Mouse (Mus musculus) thymus, adult 18-20 months (tissue): ENCODE data around the gene Sf3a3.

ENCODE experiments used
- DNase-seq, 2 experiments: peaks; one replicate each; pipeline ENCODE4 v3.0.0; 2022; ENCODE audit warnings: mixed read lengths in 2 of 2

Sf3a3 gene

DNA sequence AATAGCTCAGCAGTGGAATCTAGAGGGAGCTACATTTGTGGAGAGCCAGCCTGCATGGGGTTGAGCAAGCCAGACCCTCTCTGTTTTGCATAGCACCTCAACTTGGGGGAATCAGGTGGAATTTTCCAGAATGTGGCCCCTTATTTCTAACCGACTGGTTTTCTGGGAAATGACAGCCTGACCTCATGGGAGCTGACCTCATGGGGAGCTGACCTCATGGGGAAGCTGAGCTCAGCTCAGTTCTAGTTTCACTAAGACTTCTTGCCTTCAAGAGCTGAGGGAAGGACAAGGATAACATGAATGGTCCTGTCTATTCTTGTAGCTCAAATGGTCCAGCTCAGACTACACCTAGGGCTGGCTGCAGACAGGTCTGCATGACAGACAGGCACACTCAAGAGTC, 24.2 kb downstream of the Sf3a3 start:
- no peak for DNase-seq

DNA sequence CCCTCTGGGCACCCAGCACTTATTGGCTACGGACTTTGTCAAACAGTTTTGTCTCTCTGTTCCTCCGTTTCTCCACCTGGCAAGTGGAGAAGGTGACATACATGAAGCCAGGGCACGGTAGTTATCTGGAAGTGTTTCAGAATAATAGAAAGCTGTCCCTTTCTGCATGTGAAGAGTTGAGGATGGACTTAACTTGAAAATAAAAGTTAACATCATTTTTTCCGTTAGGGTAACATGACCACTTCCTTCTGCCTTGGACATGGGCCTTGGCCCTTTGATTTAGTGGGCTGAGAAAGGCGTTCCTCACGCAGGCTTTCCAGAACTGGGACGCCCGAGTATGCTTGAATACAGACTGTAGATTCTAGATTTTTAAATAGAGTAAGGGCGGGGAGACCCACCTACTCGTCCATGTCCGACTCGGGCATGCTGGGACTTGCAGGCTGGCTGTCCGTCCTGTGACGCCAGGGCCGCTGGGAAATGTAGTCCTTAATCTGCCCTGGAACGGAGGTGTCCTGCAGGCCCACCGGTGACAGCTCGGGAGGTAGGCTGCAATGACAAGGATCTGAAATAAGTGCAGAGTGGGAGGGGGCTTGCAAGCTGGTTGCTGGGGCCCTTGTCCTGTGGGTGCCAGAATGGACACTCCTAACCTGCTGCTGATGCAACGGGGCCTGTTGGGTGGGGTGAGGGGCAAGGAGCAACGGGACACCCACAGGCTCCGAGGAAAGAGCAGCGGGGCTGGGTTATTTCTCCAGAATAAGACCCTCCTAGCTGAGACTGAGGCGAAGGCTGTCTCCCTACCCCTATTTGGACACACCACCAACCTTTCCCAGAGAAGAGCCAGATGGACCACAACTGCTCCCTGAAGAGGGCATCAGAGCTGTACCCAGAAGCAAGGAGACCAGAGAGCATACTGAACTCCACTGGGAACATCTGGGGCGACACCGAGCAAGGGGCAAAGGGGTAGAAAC, 27.1 kb downstream of the Sf3a3 start, which contains the start of gene Inpp5b:
Gene Inpp5b (plus strand): TSS at position 475 of the 968 bp plus-strand sequence.
- DNase-seq = peak; percentile 73 to 76

DNA sequence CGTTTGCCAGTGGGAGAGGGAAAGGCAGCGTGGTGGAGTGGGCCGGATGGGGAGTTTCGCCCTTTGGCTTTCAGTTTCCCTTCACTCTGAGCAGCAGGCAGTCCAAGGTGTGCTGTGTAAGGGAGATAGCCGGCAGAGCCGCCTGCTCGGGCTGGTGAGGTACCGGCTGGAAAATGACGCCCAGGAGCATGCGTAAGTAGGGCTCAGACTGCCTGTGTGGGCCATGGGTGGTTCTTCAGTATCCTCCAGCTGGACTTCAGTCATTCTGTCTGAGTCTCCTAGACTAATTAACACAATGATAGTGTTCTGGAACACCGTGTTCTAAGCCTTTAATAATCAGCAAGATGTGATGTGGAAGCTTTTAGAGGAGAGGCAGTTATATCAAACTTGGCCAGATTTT, 28.3 kb downstream of the Sf3a3 start:
- no peak for DNase-seq

DNA sequence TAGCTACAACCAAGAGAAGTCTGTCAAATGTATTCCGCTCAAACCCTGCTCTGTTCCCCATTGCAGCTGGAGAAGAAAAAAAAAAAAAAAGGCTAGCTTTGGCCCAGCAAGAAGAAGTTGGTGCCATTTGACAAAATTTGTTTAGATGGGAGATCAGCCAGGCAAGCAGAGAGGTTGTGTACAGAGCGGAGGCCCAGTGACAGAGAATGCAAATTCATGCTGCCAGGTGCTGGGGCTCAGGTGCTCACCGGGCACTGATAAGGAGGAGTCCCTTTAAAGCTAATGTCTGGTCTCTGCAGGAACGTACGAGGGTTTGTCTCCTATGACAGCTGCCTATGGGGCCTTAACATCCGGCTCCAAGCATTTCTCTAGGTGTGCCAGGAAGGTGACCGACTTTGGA, 32.0 kb downstream of the Sf3a3 start:
- DNase-seq = no peak

DNA sequence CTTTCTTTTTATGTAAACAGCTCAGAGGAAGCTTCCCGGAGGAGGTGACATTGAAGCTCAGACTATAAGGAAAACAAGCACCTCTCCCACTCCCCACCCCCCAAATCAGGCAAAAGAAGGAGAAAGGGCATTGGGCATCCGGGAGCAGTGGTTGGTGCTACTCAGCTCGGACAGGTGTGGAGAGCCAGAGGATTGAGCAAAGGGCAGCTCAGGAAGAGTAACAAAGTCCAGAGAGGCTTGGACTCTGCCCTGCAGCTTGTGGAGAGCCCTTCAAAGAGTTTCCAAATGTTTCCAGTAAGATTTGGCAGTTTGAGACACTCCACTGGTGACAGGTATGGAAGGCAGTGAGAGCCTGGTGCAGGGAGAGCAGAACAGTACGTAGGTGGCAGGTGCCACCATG, 33.3 kb downstream of the Sf3a3 start:
- no peak for DNase-seq

DNA sequence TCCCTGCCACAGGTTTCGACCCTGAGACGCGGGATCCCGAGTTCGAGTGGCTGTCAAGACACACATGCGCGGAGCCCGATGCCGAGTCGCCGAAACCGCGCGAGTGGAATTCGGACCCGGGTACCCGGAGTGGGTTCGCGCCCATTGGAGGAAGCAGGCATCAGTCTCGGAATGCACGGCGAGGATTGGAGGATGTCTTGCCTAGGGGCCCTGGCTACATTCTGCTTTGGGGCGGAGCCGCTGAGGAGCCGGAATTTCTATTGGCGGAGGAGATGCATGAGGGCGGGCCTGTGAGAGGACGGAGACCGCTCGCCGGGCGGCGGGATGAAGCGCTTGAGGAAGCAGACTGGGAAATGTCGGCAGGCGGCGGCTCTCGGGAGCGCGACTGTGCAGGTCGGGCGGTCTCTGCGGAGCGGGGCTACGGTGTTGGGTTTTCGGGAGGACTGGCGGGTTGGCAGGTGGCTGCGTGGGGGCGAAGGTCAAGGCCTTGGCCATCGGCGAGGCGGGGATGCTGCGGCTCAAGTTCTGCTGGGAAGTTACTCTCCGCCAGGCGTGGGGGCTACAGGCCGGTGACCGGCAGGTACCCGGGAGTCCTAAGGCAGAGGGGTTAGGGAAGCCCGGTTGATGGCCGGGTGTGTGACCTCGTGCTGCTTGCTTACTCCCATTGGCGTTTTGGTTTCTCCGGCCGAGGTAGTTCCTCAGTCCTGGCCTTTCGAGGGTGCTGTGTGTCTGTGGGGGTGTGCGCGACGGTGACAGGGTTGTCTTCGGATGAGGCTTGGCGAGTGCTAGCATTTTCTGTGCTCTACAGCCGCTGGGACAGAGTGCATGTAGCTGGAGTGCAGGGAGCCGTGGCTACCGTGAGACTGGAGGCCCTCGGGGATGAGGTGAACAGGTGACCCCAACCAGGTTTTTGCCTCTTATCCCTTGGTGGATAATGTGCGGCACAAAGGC, 37.0 kb downstream of the Sf3a3 start:
- DNase-seq = peak; percentile 98 to 99

DNA sequence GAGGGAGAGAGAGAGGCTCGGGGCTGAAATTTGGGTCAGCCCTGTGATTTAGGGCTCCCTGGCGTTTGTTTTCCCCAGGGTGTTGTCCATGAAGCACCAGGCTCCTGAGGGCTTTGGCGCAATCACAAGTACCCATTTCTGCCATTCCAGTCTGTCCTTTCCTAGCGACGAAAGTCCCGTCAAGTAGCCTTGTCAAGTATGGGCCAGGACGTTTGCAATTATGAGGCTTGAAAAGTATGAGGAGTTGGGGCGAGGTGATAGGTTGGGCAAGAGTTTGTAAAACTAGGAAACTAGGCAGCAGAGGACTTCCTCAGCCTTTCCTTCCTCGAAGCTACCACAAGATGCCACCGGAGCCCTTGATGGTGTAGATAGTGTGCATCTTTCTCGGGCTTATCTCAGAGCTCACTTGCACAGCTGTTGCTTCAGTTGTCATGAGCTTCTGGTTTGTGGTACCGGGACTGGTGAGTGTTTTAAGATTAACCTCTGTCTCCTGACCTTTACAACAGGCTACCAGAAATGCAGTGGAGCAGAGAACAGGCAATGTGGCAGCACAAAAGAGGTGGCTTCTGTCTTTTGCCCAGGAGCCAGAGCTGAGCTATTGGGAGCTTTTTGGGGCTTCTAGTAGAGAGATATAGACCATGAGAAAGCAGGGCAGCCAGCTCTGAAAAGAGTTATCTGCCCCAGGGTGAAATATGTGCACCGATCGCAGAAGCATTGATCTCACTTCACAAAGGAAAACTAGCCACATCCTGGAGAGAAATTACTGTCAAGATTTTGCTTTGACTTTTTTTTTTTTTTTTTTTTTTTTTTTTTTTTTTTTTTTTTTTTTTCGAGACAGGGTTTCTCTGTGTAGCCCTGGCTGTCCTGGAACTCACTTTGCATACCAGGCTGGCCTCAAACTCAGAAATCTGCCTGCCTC, 38.0 kb downstream of the Sf3a3 start:
- DNase-seq = peak; percentile 29 to 66

DNA sequence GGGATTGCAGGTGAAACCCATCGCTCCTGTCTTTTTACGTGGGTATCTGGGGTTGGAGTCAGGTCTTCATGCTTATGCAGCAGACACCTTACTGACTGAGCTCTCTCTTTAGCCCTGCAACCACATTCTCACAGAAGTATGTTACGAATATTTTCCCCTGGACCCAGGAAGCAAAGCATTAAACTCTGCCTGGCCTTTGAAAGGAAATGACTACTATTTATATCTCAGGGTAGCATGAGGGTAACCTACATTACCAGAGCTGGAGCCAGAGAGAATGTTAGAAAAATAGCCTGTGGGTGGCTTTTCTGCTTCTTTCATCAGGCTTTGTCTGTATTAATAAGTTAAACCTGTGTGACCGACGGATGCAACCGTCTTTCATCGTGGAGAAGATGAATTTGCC, 41.0 kb downstream of the Sf3a3 start:
- no peak for DNase-seq

DNA sequence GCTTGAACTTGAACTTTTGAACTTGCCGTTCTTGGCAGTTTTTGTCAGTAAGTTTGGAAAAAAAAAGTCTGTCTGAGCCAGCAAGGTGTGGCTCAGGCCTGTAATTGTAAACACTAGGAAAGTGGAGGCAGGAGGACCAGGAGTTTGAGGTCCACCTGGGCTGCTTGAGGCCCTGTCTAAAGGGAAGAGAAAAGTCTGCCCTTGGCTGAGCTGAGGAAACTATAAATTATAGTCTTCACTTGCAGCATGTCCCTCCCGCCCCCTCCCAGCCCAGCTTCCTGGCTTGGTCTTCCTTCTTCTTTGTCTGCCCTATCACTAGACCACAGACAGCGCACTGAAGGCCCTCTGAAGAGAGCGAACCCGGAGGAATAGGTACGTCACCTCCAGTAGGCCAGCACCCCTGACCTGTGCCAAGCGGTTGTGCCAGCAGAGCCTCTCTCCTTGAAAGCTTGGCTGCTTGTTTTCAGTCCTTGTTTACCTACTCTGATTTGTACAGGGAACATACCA, 44.8 kb downstream of the Sf3a3 start:
- no peak for DNase-seq

DNA sequence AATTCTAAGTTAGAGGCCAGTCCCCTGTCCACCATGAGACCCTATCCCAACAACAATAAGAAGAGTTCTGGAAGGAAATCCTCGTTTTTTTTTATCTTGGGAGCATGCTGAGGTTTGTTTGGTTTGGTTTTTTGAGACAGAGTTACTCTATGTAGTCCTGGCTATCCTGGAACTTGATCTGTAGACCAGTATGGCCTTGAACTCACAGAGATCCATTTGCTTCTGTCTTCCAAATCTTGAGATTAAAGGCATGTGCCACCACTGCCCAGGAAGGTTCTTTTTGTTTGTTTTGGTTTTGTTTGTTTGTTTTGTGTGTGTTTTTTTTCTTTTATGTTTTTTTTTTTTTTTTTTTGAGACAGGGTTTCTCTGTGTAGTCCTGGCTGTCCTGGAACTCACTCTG, 46.6 kb downstream of the Sf3a3 start:
- no peak for DNase-seq

DNA sequence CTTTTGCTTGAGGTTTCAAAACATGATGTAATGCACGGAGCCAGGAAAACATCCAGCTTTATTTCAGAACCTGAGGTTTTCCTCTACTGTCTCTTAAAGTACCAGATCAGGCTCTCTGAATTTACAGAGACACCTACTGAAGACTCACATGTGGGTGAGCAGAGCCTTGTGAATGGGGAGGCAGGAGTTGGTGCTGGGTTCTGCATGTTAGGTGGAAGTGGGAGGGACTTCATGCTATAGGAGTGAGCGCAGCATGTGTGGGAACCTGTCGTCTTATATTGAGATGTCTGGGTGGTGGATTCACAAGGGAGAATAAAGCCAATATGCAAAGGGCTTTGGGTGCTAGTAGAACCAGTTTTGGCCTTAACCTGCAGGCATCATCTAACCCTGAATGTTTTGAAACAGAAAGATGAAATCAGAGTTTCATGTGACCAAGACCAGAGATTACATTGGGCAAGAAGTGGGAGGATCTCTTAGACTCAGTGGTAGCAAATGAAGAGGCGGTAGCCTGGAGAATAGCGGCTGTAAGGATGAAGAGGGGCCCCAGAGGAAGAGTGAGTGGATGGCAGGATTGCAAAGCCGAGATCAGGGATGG, 48.4 kb downstream of the Sf3a3 start:
- no peak for DNase-seq

DNA sequence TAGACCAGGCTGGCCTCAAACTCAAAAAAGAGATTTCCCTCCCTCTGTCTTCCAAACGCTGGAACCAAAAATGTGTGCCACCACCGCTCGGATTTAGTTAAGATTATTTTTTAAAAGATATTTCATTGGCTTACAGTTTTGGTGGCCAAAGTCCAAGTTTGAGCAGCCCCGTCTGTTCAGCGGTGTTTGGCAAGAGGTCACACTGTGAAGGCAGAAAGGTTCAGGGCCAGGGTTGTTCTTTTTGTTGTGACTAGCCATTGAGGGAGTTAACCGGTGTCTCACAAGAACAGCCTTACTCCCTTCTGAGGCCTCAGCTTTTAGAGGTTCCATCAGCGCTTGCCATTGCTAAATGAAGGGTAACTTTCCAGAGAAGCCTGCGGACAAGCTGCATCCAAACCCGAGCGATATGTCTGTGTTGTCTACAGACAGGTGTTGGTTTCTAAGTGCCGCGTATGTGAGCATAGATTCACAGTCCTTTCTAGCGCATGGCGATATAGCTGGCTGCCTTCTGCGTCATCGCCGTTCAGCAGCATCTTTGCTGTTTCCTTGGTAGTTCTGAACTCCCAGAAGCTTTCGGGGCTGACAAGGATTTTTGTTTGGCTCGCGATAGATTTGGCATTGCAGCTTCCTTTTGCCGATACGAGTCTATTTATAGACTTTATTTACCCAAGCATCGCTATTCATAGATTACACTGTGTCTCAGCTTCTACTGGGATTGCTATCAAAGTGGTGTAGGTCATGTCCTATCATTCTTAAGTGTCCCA, 51.4 kb downstream of the Sf3a3 start:
- no peak for DNase-seq

DNA sequence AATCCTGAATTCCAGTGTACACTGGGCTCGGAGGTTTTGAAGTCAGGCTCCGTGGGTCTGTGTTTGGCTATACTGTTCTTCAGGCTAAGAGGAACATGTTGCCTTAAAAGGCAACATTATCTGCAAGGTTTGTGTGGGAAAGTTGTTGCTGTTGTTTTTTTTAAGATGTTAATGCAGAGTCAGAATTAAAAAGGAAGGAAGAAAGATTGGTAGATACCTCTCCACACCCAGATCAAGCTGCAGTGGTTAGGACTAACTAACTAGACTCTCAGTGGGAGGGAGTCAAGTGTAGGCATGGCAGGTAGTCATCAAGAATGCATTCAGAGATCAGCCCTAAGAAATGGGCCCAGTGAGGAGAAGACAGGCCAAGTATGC, 52.0 kb downstream of the Sf3a3 start:
- DNase-seq = no peak

DNA sequence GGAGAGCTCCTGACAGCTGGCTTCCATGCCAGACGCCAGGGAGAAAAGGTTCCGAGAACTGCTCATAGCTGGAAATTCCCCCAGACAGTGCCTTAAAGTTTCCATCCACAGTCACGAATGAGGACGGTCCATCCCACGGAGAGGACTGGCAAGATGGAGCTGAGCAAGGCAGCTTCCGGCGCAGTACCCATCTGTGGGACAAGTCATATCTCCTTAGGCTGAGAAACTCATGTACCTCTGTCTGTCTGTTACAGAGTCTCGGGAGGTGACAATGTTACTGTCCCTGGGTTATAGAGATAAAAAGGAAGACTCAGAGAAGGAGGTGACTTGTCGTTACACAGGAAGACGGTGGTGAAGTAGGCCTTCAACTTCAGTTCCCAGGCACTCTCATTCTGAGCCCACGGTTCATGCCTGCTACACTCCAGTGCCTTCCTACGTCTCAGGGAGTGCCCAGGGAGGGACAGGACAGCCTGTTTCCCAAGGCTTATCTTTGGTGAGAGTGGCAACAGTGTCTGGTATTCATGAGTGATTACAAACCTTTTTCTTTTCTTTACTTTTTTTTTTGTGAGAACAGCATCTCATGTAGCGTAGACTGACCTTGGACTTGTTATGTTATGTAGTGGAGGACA, 54.5 kb downstream of the Sf3a3 start:
- DNase-seq = no peak

DNA sequence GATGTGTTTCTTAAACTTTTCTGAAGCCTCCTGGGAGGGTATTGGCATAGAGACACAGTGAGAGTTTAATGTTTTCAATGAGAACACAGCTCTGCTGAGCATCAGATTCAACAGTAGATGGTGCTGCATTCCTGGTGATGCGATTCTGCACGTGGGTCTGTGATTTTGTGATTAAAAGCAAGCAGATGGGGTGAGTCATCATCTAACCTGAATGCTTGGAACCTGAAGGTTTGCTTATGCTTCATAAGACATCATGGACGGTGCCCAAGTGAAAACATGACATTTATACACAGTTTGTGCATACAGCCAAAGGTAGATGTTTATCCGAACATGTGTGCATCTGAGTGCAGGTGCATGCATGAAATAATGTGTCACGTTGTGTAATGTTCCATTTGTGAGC, 56.0 kb downstream of the Sf3a3 start:
- no peak for DNase-seq

DNA sequence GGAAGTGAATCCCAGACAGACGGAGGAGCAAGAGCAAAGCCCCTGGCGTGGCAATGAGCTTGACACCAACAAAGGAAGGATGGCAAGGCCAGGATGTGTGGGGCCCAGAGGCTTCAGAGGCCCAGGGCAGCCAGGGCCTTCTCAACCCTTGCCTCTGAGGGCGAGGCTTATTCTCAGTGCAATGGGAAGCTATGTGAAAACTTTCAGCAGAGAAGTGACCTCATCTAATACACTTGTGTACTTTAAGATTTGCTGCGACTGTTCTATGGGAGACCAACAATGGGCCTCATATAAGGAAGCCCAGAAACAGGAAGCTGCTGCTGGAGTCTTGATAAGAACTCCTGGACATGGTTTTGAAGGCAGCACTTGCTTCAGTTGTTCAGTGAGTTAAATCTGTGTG, 57.5 kb downstream of the Sf3a3 start:
- DNase-seq = no peak

DNA sequence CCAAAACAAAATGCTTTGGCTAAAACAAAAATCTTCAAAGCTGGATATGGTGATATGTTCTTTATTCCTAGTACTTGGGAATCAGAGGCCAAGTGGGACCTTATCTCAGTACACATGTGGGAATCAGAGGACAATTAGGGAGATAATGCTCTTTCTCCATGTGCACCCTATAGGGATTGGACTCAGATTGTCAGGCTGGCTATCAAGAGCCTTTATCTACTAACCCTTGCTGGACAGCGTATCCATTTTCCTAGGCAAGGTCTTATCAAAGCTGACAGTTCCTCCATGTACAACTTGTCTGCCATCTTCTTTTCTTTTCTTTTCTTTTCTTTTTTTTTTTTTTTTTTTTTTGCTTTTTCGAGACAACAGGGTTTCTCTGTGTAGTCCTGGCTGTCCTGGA, 58.9 kb downstream of the Sf3a3 start:
- no peak for DNase-seq

DNA sequence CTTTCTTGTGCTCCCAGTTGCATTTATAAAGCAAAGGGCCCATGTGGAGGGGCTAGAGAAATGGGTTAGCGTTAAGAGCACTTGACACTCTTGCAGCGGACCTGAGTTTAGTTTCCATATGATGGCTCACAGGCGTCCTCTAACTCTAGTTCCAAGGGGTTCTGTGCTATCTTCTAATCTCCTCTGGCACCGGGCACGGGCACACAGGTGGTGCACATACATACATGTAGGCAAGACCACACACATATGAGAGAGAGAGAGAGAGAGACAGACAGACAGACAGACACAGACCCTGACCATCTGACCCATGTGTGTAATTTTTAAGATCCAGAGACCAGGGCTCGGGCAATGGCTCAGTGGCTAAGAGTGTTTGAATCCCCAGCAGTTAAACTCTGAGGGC, 59.4 kb downstream of the Sf3a3 start:
- DNase-seq = no peak

DNA sequence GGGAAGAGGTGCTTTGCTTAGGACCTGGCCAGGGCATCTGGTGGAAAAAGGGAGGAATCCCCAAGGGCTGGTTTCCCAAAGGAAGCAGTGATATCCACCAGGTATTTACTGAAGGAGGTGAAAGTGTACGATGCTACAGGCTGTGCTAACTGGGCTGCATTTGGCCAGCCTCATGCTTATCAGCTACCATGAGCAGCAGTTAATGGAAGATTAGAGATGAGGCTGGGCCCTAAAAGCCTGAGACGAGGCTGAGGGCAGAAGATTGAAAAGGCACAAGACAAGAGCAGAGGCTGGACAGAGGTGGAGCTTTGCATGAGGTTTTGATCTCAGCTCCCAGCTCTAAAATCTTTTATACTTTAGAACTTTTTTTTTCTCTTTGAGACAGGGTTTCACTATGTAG, 59.9 kb downstream of the Sf3a3 start:
- no peak for DNase-seq

DNA sequence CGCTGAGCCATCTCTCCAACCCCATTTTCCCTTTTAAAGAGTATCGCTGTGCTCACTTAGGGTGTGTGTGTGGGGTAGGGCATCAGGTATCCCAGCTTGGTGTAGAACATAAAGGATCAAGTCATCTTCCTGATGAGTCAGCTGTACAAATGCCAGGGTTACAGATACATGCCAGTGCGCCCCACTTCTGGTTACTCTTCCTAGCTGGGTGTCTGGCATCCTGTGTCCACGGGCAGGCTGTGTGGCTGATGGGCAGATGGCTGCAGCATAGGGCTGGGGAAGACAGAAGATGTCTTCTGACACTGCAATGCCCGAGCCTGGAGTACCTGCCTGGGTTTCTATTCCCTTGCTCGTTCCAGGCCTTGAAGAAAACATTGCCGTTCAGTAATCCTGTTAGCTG, 66.8 kb downstream of the Sf3a3 start:
- no peak for DNase-seq
